Mouse (Mus musculus) forebrain, postnatal 0 days (tissue): Measurements from ENCODE around the gene Mllt3. TPM values are rescaled to one million over a fixed set of nuclear protein-coding genes. Genes with fewer than 3 reads are reported as not detected.

Experiments
- ATAC-seq: fragments of 200-750 bp; cut with Nextera tagmentation; 2 replicates; pipeline ENCODE4 v1.8.0; 2017; ENCODE audit warnings: mild to moderate bottlenecking, moderate library complexity
- DNase-seq: peaks from one replicate; pipeline ENCODE4 v3.0.0-alpha.2; 2015
- H3K27ac ChIP-seq: fragments of 300-500 bp; sonication (generic); 2 replicates; pipeline ENCODE4 v1.5.1; 2014; ENCODE audit warnings: low read depth, mild to moderate bottlenecking, antibody characterized with exemption, low read length, moderate library complexity, mixed read lengths
- H3K27me3 ChIP-seq: fragments of 300-500 bp; sonication (generic); 2 replicates; pipeline ENCODE4 v1.6.1; 2014; ENCODE audit warnings: mild to moderate bottlenecking, low read length, mixed read lengths; ENCODE audit not compliant: insufficient read depth
- H3K36me3 ChIP-seq: fragments of 300-500 bp; sonication (generic); 2 replicates; pipeline ENCODE4 v1.6.1; 2014; ENCODE audit warnings: mild to moderate bottlenecking, moderate library complexity; ENCODE audit not compliant: insufficient read depth
- H3K4me1 ChIP-seq: fragments of 300-500 bp; sonication (generic); 2 replicates; pipeline ENCODE4 v1.6.1; 2014; ENCODE audit warnings: antibody characterized with exemption; ENCODE audit not compliant: insufficient read depth
- H3K4me2 ChIP-seq: fragments of 300-500 bp; sonication (generic); 2 replicates; pipeline ENCODE4 v1.6.1; 2014; ENCODE audit warnings: low read depth, mild to moderate bottlenecking, moderate library complexity
- H3K4me3 ChIP-seq: fragments of 300-500 bp; sonication (generic); 2 replicates; pipeline ENCODE4 v1.5.1; 2014; ENCODE audit warnings: low read depth, low read length, mixed read lengths
- H3K9ac ChIP-seq: fragments of 300-500 bp; sonication (generic); 2 replicates; pipeline ENCODE4 v1.6.1; 2014; ENCODE audit warnings: mild to moderate bottlenecking
- H3K9me3 ChIP-seq: fragments of 300-500 bp; sonication (generic); 2 replicates; pipeline ENCODE4 v1.6.1; 2016; ENCODE audit warnings: low read length
- CTCF ChIP-seq: sonication (generic); IDR thresholded peaks from 2 replicates; pipeline ENCODE4 v1.5.1; 2016; ENCODE audit warnings: antibody characterized with exemption, control low read depth, low read depth
- WGBS: fragments of 180-500 bp; shearing (Covaris S2); extraction: QIAGEN DNeasy Blood & Tissue Kit; methylation state at CpG from one replicate; pipeline ENCODE4 v1.1.7; 2014; 5-methylcytosine and 5-hydroxymethylcytosine counted together
- polyA plus RNA-seq: library from polyadenylated mRNA; unstranded; fragments of >200 nt; fragmentation: Nextera tagmentation; extraction: Ambion mirVana; gene quantifications from 2 replicates; pipeline ENCODE4 v1.2.1, GENCODE M21; 2015
- total RNA-seq: library from RNA; depleted of rRNA; stranded (reverse); fragments of >200 nt; gene quantifications from 2 replicates; pipeline ENCODE4 v1.2.3, GENCODE M21; 2014

Mllt3 gene
- total and polyA plus RNA-seq, 2 experiments from 2014 or later: 41.0 to 75.2 TPM

- Histone ChIP-seq H3K4me3 (no peak overlapping the region), H3K9ac (no peak overlapping the region), H3K4me1 (no peaks in the 10 kb centered on the region), H3K36me3 (no peaks in the 10 kb centered on the region), H3K4me2 (no peak overlapping the region), H3K9me3 (no peaks in the 10 kb centered on the region), H3K27me3 (no peaks in the 10 kb centered on the region), H3K27ac (no peak overlapping the region)
- 80% methylated on average over 4 of the region's 4 CpGs for WGBS
- no peak for ATAC-seq
- TF ChIP-seq CTCF: no peak
- DNase-seq: no peak
These were observed 140.2 kb downstream of the Mllt3 start for GRCm38 (mm10) chr4:87893012-87893411.

- Histone ChIP-seq H3K9ac (no peak overlapping the region), H3K9me3 (no peaks in the 10 kb centered on the region), H3K4me1 (peaks cover 4% of the 10 kb centered on the region; the same call in 1 of the 2 replicates), H3K27me3 (no peaks in the 10 kb centered on the region), H3K4me3 (no peak overlapping the region), H3K36me3 (no peaks in the 10 kb centered on the region), H3K27ac (no peak overlapping the region), H3K4me2 (no peak overlapping the region)
- WGBS: 18% methylated on average over 5 of the region's 5 CpGs
- ATAC-seq (peak; percentile 58; the same call in 1 of the 2 replicates), DNase-seq (peak; percentile 45)
- TF ChIP-seq CTCF: no peak
These were observed 149.8 kb downstream of the Mllt3 start for GRCm38 (mm10) chr4:87883225-87883875.

DNA sequence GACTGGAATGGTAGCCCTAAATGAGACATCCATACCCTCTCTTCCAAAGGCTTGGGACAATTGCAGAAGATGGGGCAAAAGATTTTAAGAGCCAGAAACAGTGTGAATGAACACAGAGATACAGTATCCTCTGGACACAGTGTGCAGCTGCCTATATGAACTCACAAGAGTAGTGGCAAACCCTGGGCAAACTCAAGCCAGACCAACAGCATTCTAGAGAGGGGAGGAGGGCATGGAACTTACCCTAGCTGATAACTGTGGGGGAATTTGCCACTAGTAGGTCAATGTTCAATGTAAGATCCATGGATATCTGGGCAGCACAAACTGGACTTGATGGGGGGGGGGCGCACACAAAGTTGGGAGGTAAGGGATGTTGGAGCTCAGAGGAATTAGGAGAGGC, 151.2 kb downstream of the Mllt3 start:
- no peak overlapping the region for H3K9ac ChIP-seq
- H3K27ac ChIP-seq: no peak overlapping the region
- no peak for TF ChIP-seq CTCF
- no peaks in the 10 kb centered on the region for H3K36me3 ChIP-seq
- no peak overlapping the region for H3K4me3 ChIP-seq
- H3K4me2 ChIP-seq: no peak overlapping the region
- H3K9me3 ChIP-seq: no peaks in the 10 kb centered on the region
- H3K27me3 ChIP-seq: no peaks in the 10 kb centered on the region
- peaks cover 4% of the 10 kb centered on the region; the same call in 1 of the 2 replicates for H3K4me1 ChIP-seq
- DNase-seq (no peak), ATAC-seq (no peak)
- WGBS: 97% methylated on average over 1 of the region's 1 CpGs

DNA sequence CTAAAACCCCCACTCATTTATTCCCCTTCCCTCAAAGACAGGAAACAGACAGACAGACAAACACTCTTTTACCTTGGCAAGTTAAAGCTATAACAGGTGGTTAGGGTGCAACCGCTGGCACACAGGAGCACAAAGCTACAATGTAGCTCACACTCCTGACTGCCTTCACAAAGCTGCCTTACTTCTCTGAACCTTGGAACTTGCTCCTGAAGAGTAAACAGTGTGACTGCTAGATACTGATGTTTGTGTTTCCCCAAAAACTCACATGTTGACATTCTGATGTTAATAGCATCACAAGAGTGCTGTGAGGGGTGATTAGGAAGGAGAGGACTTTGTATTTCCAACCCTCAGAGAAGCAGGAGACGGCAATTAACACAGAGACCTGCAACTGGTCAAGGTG, 151.6 kb downstream of the Mllt3 start:
- H3K9ac ChIP-seq: no peak overlapping the region
- H3K27me3 ChIP-seq: no peaks in the 10 kb centered on the region
- no peaks in the 10 kb centered on the region for H3K36me3 ChIP-seq
- H3K4me2 ChIP-seq: no peak overlapping the region
- WGBS: 98% methylated on average over 2 of the region's 2 CpGs
- peaks cover 4% of the 10 kb centered on the region; the same call in 1 of the 2 replicates for H3K4me1 ChIP-seq
- ATAC-seq: no peak
- H3K9me3 ChIP-seq: no peaks in the 10 kb centered on the region
- no peak for DNase-seq
- no peak overlapping the region for H3K4me3 ChIP-seq
- no peak for TF ChIP-seq CTCF
- H3K27ac ChIP-seq: no peak overlapping the region

DNA sequence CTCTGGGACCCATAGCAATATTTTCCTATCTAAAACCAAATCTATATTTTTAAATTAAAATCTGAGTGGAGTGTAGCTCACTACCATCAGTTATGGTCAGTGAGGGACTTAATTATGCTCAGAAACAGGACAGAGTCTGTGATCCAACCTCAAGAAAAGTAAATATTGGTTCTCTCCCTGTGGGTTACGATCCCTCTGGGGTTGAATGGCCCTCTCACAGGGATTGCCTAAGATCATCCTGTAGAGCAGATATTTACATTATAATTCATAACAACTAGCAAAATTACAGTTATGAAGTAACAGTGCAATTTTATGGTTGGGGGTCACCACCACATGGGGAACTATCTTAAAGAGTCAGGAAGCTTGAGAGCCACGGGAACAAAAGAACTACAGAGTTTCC, 152.9 kb downstream of the Mllt3 start:
- H3K9ac ChIP-seq: no peak overlapping the region
- DNase-seq: no peak
- no peaks in the 10 kb centered on the region for H3K27me3 ChIP-seq
- no peaks in the 10 kb centered on the region for H3K36me3 ChIP-seq
- WGBS: 74% methylated on average over 2 of the region's 2 CpGs
- TF ChIP-seq CTCF: no peak
- no peak overlapping the region for H3K4me2 ChIP-seq
- no peak overlapping the region for H3K4me3 ChIP-seq
- peaks cover 4% of the 10 kb centered on the region; the same call in 1 of the 2 replicates for H3K4me1 ChIP-seq
- ATAC-seq: no peak
- no peak overlapping the region for H3K27ac ChIP-seq
- H3K9me3 ChIP-seq: no peaks in the 10 kb centered on the region

GRCm38 (mm10) chr4:87878701-87879100, 154.5 kb downstream of the Mllt3 start:
- H3K9me3 ChIP-seq: no peaks in the 10 kb centered on the region
- no peak for DNase-seq
- TF ChIP-seq CTCF: no peak
- H3K4me3 ChIP-seq: no peak overlapping the region
- peak; percentile 55 for ATAC-seq
- no peak overlapping the region for H3K4me2 ChIP-seq
- H3K27ac ChIP-seq: no peak overlapping the region
- no peaks in the 10 kb centered on the region for H3K36me3 ChIP-seq
- no peak overlapping the region for H3K9ac ChIP-seq
- H3K27me3 ChIP-seq: no peaks in the 10 kb centered on the region
- peaks cover under 1% of the 10 kb centered on the region; the same call in 1 of the 2 replicates for H3K4me1 ChIP-seq
- WGBS: 56% methylated on average over 6 of the region's 6 CpGs

GRCm38 (mm10) chr4:87870563-87870962, 162.6 kb downstream of the Mllt3 start:
- no peaks in the 10 kb centered on the region for H3K27me3 ChIP-seq
- no peak overlapping the region for H3K4me2 ChIP-seq
- peaks cover 14% of the 10 kb centered on the region; the same call in 1 of the 2 replicates for H3K36me3 ChIP-seq
- no peak for DNase-seq
- H3K27ac ChIP-seq: no peak overlapping the region
- WGBS: 55% methylated on average over 2 of the region's 2 CpGs
- H3K4me1 ChIP-seq: no peaks in the 10 kb centered on the region
- H3K4me3 ChIP-seq: no peak overlapping the region
- no peaks in the 10 kb centered on the region for H3K9me3 ChIP-seq
- no peak overlapping the region for H3K9ac ChIP-seq
- ATAC-seq: no peak
- no peak for TF ChIP-seq CTCF
